ENCODE assay signal across 8 mouse cellular contexts in the genomic region with DNA sequence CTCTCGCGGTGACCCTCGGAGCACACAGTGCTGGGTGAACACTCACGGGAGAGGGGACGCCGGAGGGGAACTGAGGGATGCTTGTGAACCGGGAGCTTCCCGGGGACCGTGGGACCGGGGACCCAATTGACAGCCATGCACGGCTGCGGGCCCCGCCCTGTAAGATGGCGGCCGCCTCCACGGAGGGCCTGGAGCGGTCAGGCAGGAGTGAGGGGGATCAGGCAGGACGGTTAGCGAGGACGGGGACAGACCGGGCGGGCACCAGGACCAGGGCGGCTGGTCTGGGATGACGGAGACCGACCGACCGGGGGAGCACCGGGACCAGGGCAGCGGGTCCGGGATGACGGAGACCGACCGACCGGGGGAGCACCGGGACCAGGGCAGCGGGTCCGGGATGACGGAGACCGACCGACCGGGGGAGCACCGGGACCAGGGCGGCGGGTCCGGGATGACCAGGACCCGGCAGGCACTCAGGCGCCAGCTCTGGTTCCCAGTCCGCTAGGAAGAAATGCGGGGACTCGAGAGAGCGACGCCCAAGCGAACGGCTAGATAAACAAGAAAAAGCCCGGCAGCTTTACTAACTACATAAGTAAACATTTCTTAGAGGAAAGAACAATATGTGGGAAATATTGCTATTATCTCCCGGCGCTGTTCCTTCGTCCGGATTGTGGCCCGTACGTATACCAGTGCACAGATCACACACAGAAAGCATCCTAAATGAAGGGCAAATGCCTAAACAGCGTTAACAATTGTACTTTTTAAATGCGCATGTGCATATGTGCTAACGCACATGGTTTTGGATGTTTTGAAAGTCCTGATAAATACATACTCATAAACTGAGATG. TPM values are rescaled to one million over a fixed set of nuclear protein-coding genes. Genes with fewer than 3 reads are reported as not detected.
DNase-seq lines count a peak whose midpoint lies in the region; ATAC-seq and TF ChIP-seq lines count a peak whose summit lies in the region.

No protein-coding gene starts in this region.

- peak; percentile 49 for DNase-seq in thymus, adult 2 months
- DNase-seq in thymus, postnatal 0 days (ENCODE audit: low spot score): no peak
- DNase-seq in heart, adult 8-10 months (ENCODE audit: low spot score): peak; percentile 84
- DNase-seq in kidney, adult 2 months: peak; percentile 85
- peak in 1 of 2 experiments; percentile 42 for DNase-seq in spleen, adult 2 months (ENCODE audit: low read depth in 1 of 2, low spot score in 2 of 2)

- peaks cover 3% of the 10 kb centered on the region; the same call in 1 of the 2 replicates for H3K27me3 ChIP-seq in thymus, adult 2 months (ENCODE audit: control insufficient read depth, insufficient read depth, low read length)
- H3K27me3 ChIP-seq in embryonic facial prominence, embryonic 12.5 days: 0 out of 2 replicates have a peak, but pooled peaks cover 4% of the 10 kb centered on the region
- no peaks in the 10 kb centered on the region for H3K27me3 ChIP-seq in kidney, adult 2 months (replicated peaks; ENCODE audit: control insufficient read depth, insufficient read depth, low read length)
- H3K27me3 ChIP-seq in limb, embryonic 15.5 days: no peaks in the 10 kb centered on the region
- H3K27me3 ChIP-seq in midbrain, embryonic 15.5 days (replicated peaks): no peaks in the 10 kb centered on the region
- no peaks in the 10 kb centered on the region for H3K27me3 ChIP-seq in spleen, adult 2 months (ENCODE audit: control insufficient read depth, insufficient read depth, low read length)

- 2% methylated on average over 64 of the region's 64 CpGs for WGBS in thymus, adult 2 months
- under 1% methylated on average over 62 of the region's 64 CpGs for WGBS in embryonic facial prominence, embryonic 12.5 days
- WGBS in kidney, adult 2 months: under 1% methylated on average over 64 of the region's 64 CpGs
- under 1% methylated on average over 63 of the region's 64 CpGs for WGBS in limb, embryonic 15.5 days
- under 1% methylated on average over 64 of the region's 64 CpGs for WGBS in midbrain, embryonic 15.5 days
- WGBS in spleen, adult 2 months: 2% methylated on average over 64 of the region's 64 CpGs

- H3K4me2 ChIP-seq in embryonic facial prominence, embryonic 12.5 days (replicated peaks): peak overlapping the region; percentile 54
- H3K4me2 ChIP-seq in limb, embryonic 15.5 days: peak overlapping the region; percentile 55
- H3K4me2 ChIP-seq in midbrain, embryonic 15.5 days: peak overlapping the region; percentile 48

- H3K4me3 ChIP-seq in thymus, adult 2 months (ENCODE audit: control insufficient read depth, insufficient read depth, low read length): peak overlapping the region; percentile 70
- H3K4me3 ChIP-seq in embryonic facial prominence, embryonic 12.5 days: peak overlapping the region; percentile 55
- H3K4me3 ChIP-seq in kidney, adult 2 months (ENCODE audit: insufficient read depth, low read depth, low read length): peak overlapping the region; percentile 92
- peak overlapping the region; percentile 82 for H3K4me3 ChIP-seq in limb, embryonic 15.5 days
- peak overlapping the region; percentile 93 for H3K4me3 ChIP-seq in midbrain, embryonic 15.5 days
- peak overlapping the region; percentile 59 for H3K4me3 ChIP-seq in spleen, adult 2 months (ENCODE audit: extremely low read depth, insufficient read depth, insufficient read length)

- no peaks in the 10 kb centered on the region for H3K4me1 ChIP-seq in thymus, adult 2 months (replicated peaks; ENCODE audit: control insufficient read depth, insufficient read depth, low read length)
- H3K4me1 ChIP-seq in embryonic facial prominence, embryonic 12.5 days: no peaks in the 10 kb centered on the region
- no peaks in the 10 kb centered on the region for H3K4me1 ChIP-seq in kidney, adult 2 months (ENCODE audit: control insufficient read depth, insufficient read depth, low read length)
- peaks cover 7% of the 10 kb centered on the region; the same call in 1 of the 2 replicates for H3K4me1 ChIP-seq in limb, embryonic 15.5 days
- peaks cover 6% of the 10 kb centered on the region for H3K4me1 ChIP-seq in midbrain, embryonic 15.5 days
- no peaks in the 10 kb centered on the region for H3K4me1 ChIP-seq in spleen, adult 2 months (ENCODE audit: control insufficient read depth, insufficient read depth, insufficient read length)

- peak overlapping the region; percentile 51 for H3K9ac ChIP-seq in embryonic facial prominence, embryonic 12.5 days
- peak overlapping the region; percentile 76 for H3K9ac ChIP-seq in limb, embryonic 15.5 days
- H3K9ac ChIP-seq in midbrain, embryonic 15.5 days: peak overlapping the region; percentile 92

- no peak for TF ChIP-seq POLR2A in thymus, adult 2 months (IDR thresholded peaks at IDR 0.05; ENCODE audit: control insufficient read depth, extremely low read depth, insufficient read depth, low read length, poor library complexity)
- no peak for TF ChIP-seq POLR2A in kidney, adult 2 months (IDR thresholded peaks at IDR 0.05; ENCODE audit: low read depth, low read length)
- no peak for TF ChIP-seq POLR2A in spleen, adult 2 months (IDR thresholded peaks at IDR 0.05; ENCODE audit: low read depth, low read length)

- H3K27ac ChIP-seq in thymus, adult 2 months (ENCODE audit: control insufficient read depth, insufficient read depth, low read length): no peak overlapping the region
- H3K27ac ChIP-seq in embryonic facial prominence, embryonic 12.5 days: peak overlapping the region; percentile 84
- H3K27ac ChIP-seq in kidney, adult 2 months (ENCODE audit: insufficient read depth, low read depth, low read length): peak overlapping the region; percentile 96
- H3K27ac ChIP-seq in limb, embryonic 15.5 days: peak overlapping the region; percentile 97
- H3K27ac ChIP-seq in midbrain, embryonic 15.5 days: peak overlapping the region; percentile 100
- peak overlapping the region; percentile 44 for H3K27ac ChIP-seq in spleen, adult 2 months (ENCODE audit: insufficient read depth, low read length)

- no peak for TF ChIP-seq CTCF in thymus, adult 2 months (IDR thresholded peaks at IDR 0.05; ENCODE audit: borderline replicate concordance, control insufficient read depth, extremely low read depth, insufficient read depth, low read length, poor library complexity)
- no peak for TF ChIP-seq CTCF in kidney, adult 2 months (conservative IDR thresholded peaks at IDR 0.05; ENCODE audit: insufficient read depth, insufficient read length, low read depth, low read length)
- no peak for TF ChIP-seq CTCF in spleen, adult 2 months (IDR thresholded peaks at IDR 0.05; ENCODE audit: extremely low read depth, insufficient read depth, insufficient read length, insufficient replicate concordance)

- no peaks in the 10 kb centered on the region for H3K36me3 ChIP-seq in thymus, adult 2 months (ENCODE audit: control insufficient read depth, insufficient read depth, low read length)
- H3K36me3 ChIP-seq in embryonic facial prominence, embryonic 12.5 days: no peaks in the 10 kb centered on the region
- H3K36me3 ChIP-seq in kidney, adult 2 months (ENCODE audit: control insufficient read depth, insufficient read depth, low read length): no peaks in the 10 kb centered on the region
- no peaks in the 10 kb centered on the region for H3K36me3 ChIP-seq in limb, embryonic 15.5 days
- H3K36me3 ChIP-seq in midbrain, embryonic 15.5 days (replicated peaks): no peaks in the 10 kb centered on the region
- H3K36me3 ChIP-seq in spleen, adult 2 months (ENCODE audit: control insufficient read depth, insufficient read depth, low read length): no peaks in the 10 kb centered on the region

- H3K9me3 ChIP-seq in embryonic facial prominence, embryonic 12.5 days: no peaks in the 10 kb centered on the region
- no peaks in the 10 kb centered on the region for H3K9me3 ChIP-seq in limb, embryonic 15.5 days
- H3K9me3 ChIP-seq in midbrain, embryonic 15.5 days: no peaks in the 10 kb centered on the region

- ATAC-seq in embryonic facial prominence, embryonic 12.5 days (ENCODE audit: insufficient number of reproducible peaks, insufficient read depth, low FRiP score, low TSS enrichment): peak; percentile 89
- ATAC-seq in limb, embryonic 15.5 days (ENCODE audit: insufficient number of reproducible peaks, low FRiP score, low TSS enrichment, low read depth): peak; percentile 89
- peak; percentile 94 for ATAC-seq in midbrain, embryonic 15.5 days (replicated peaks)

RNA-seq across cellular contexts. Expression of gene Slc47a1, which starts 30.3 kb away (rescaled TPM):
- polyA plus RNA-seq in thymus, adult 2 months (2012; rRNA removed): 1.5 and 3.4 TPM in 2 replicates
- 1.3 and 1.7 TPM in 2 replicates for polyA plus RNA-seq in thymus, postnatal 0 days (2015; fragmentation: Nextera tagmentation; extraction: Ambion mirVana)
- polyA plus RNA-seq in embryonic facial prominence, embryonic 12.5 days (2016; fragmentation: Nextera tagmentation; extraction: Ambion mirVana): 0.10 and 0.23 TPM in 2 replicates
- total RNA-seq in heart, adult 8-10 months (2022): 10 to 100 TPM; 24.9 to 31.1 (median 29.5) TPM
- 395 and 444 TPM in 2 replicates for polyA plus RNA-seq in kidney, adult 2 months (2012; rRNA removed)
- 0.97 and 1.6 TPM in 2 replicates for polyA plus RNA-seq in limb, embryonic 15.5 days (2015; fragmentation: Nextera tagmentation; extraction: Ambion mirVana)
- polyA plus RNA-seq in midbrain, embryonic 15.5 days (2015; fragmentation: Nextera tagmentation; extraction: Ambion mirVana): 0.31 TPM in 2 replicates
- 0.09 TPM in 1 of 2 replicates, not detected in the other for polyA plus RNA-seq in spleen, adult 2 months (2012; rRNA removed)

RNA-seq across cellular contexts. Expression of gene Rnf112, which starts 45.5 kb away (rescaled TPM):
- 0.12 and 0.13 TPM in 2 replicates for polyA plus RNA-seq in thymus, adult 2 months (2012; rRNA removed)
- not detected in 2 replicates for polyA plus RNA-seq in thymus, postnatal 0 days (2015; fragmentation: Nextera tagmentation; extraction: Ambion mirVana)
- 1.6 and 2.5 TPM in 2 replicates for polyA plus RNA-seq in embryonic facial prominence, embryonic 12.5 days (2016; fragmentation: Nextera tagmentation; extraction: Ambion mirVana)
- total RNA-seq in heart, adult 8-10 months (2022): under 1 TPM in 3 of 4 experiments, not detected in 1; 0.12 to 0.14 (median 0.14) TPM
- polyA plus RNA-seq in kidney, adult 2 months (2012; rRNA removed): 0.08 and 0.10 TPM in 2 replicates
- 0.78 and 0.82 TPM in 2 replicates for polyA plus RNA-seq in limb, embryonic 15.5 days (2015; fragmentation: Nextera tagmentation; extraction: Ambion mirVana)
- 34.4 and 38.5 TPM in 2 replicates for polyA plus RNA-seq in midbrain, embryonic 15.5 days (2015; fragmentation: Nextera tagmentation; extraction: Ambion mirVana)
- not detected in 2 replicates for polyA plus RNA-seq in spleen, adult 2 months (2012; rRNA removed)

Comparison
In these comparisons a context has a peak if more than half of its experiments do, and no peak if none do; other contexts are left out.
1. RNA of gene Slc47a1, which starts 30.3 kb away (polyA plus RNA-seq): 395 to 444 TPM in kidney, adult 2 months; 1.5 to 3.4 TPM in thymus, adult 2 months, 1.3 to 1.7 TPM in thymus, postnatal 0 days, 0.97 to 1.6 TPM in limb, embryonic 15.5 days, 0.31 TPM in midbrain, embryonic 15.5 days, 0.10 to 0.23 TPM in embryonic facial prominence, embryonic 12.5 days and 0.09 TPM in spleen, adult 2 months; every median in the first group is over 10 times any median in the second.
2. RNA of gene Rnf112, which starts 45.5 kb away (polyA plus RNA-seq): 34.4 to 38.5 TPM in midbrain, embryonic 15.5 days; 1.6 to 2.5 TPM in embryonic facial prominence, embryonic 12.5 days, 0.78 to 0.82 TPM in limb, embryonic 15.5 days, 0.12 to 0.13 TPM in thymus, adult 2 months, 0.08 to 0.10 TPM in kidney, adult 2 months, not detected in thymus, postnatal 0 days and not detected in spleen, adult 2 months; every median in the first group is over 10 times any median in the second.
3. Peak in every context shown above with its lines, with median percentiles within 50 percentile points of each other: H3K4me3 ChIP-seq, ATAC-seq, H3K4me2 ChIP-seq and H3K9ac ChIP-seq.